Mouse (Mus musculus) MEL (cell line): Measurements from ENCODE around the gene Cyp2c68. TPM values are rescaled to one million over a fixed set of nuclear protein-coding genes. Genes with fewer than 3 reads are reported as not detected.
"Not testable (repeated sequence)": the region's sequence is repeated elsewhere in the genome, so short reads cannot be mapped to it uniquely, and the experiment has no call there.

ENCODE experiments used
- DNase-seq: peaks from one replicate; pipeline ENCODE4 v3.0.0; 2011; ENCODE audit warnings: low read depth, low spot score
- H3K27ac ChIP-seq: 2 replicates; pipeline ENCODE4 v1.5.1; 2012; ENCODE audit warnings: low read depth, mild to moderate bottlenecking, control low read depth, low read length, moderate library complexity; ENCODE audit not compliant: control insufficient read depth
- H3K27me3 ChIP-seq, 2 experiments: fragments of 150-350 bp in 1 of 2; sonication (generic) in 1 of 2; 2 replicates each; pipeline ENCODE4 v1.6.1; 2012; ENCODE audit warnings: low read length in 2 of 2, mild to moderate bottlenecking in 2 of 2, improper control_type of control experiment in 1 of 2, moderate library complexity in 1 of 2; ENCODE audit not compliant: insufficient read depth in 2 of 2, control insufficient read depth in 1 of 2
- H3K36me3 ChIP-seq, 2 experiments: 2 replicates each; pipeline ENCODE4 v1.6.1; 2012 to 2014; ENCODE audit warnings: low read length in 2 of 2, improper control_type of control experiment in 1 of 2, inconsistent platforms in 1 of 2, mild to moderate bottlenecking in 1 of 2; ENCODE audit not compliant: insufficient read depth in 2 of 2, control insufficient read depth in 1 of 2
- H3K4me1 ChIP-seq, 2 experiments: fragments of 150-350 bp in 1 of 2; sonication (generic) in 1 of 2; 2 replicates each; pipeline ENCODE4 v1.6.1; 2012; ENCODE audit warnings: low read length in 2 of 2, improper control_type of control experiment in 1 of 2, mild to moderate bottlenecking in 1 of 2; ENCODE audit not compliant: insufficient read depth in 2 of 2, control insufficient read depth in 1 of 2
- H3K4me3 ChIP-seq, 2 experiments: fragments of 150-350 bp in 1 of 2; sonication (generic) in 1 of 2; 2 replicates each; pipeline ENCODE4 v1.5.1; 2012; ENCODE audit warnings: low read depth in 2 of 2, low read length in 2 of 2, mild to moderate bottlenecking in 2 of 2, moderate library complexity in 2 of 2, control low read depth in 1 of 2, improper control_type of control experiment in 1 of 2; ENCODE audit not compliant: control insufficient read depth in 1 of 2, insufficient read depth in 1 of 2
- H3K79me2 ChIP-seq: 2 replicates; pipeline ENCODE4 v1.6.1; 2012; ENCODE audit warnings: mild to moderate bottlenecking, low read length, moderate library complexity; ENCODE audit not compliant: control insufficient read depth, poor library complexity, insufficient read depth
- H3K9ac ChIP-seq: 2 replicates; pipeline ENCODE4 v1.6.1; 2012; ENCODE audit warnings: low read depth, mild to moderate bottlenecking, control low read depth, low read length, moderate library complexity; ENCODE audit not compliant: control insufficient read depth, poor library complexity, severe bottlenecking
- H3K9me3 ChIP-seq: fragments of 150-350 bp; sonication (generic); replicated peaks from 2 replicates; pipeline ENCODE4 v1.6.1; 2012; ENCODE audit warnings: mild to moderate bottlenecking, low read length, improper control_type of control experiment, moderate library complexity; ENCODE audit not compliant: insufficient read depth
- BHLHE40 ChIP-seq: IDR thresholded peaks from 2 replicates; pipeline ENCODE4 v1.6.1; 2012; ENCODE audit warnings: low read depth, mild to moderate bottlenecking, inconsistent platforms, low read length, improper control_type of control experiment, borderline replicate concordance
- CHD2 ChIP-seq: IDR thresholded peaks from 2 replicates; pipeline ENCODE4 v1.6.1; 2011; ENCODE audit warnings: low read length, improper control_type of control experiment
- ELF1 ChIP-seq: IDR thresholded peaks from 2 replicates; pipeline ENCODE4 v1.6.1; 2014; ENCODE audit warnings: low read depth, mild to moderate bottlenecking, inconsistent platforms, low read length, improper control_type of control experiment, moderate library complexity
- ETS1 ChIP-seq: IDR thresholded peaks from 2 replicates; pipeline ENCODE4 v1.6.1; 2012; ENCODE audit warnings: low read depth, mild to moderate bottlenecking, inconsistent platforms, low read length, improper control_type of control experiment, moderate library complexity
- GABPA ChIP-seq: IDR thresholded peaks from 2 replicates; pipeline ENCODE4 v1.6.1; 2012; ENCODE audit warnings: low read depth, mild to moderate bottlenecking, inconsistent platforms, low read length, improper control_type of control experiment, moderate library complexity
- KAT2A ChIP-seq: conservative IDR thresholded peaks from 2 replicates; pipeline ENCODE4 v1.6.1; 2012; ENCODE audit warnings: low read depth, low read length, improper control_type of control experiment, inconsistent platforms
- MAZ ChIP-seq: IDR thresholded peaks from 2 replicates; pipeline ENCODE4 v1.6.1; 2012; ENCODE audit warnings: low read depth, mild to moderate bottlenecking, inconsistent platforms, low read length, improper control_type of control experiment
- MYC ChIP-seq: IDR thresholded peaks from 2 replicates; pipeline ENCODE4 v1.6.1; 2011; ENCODE audit warnings: low read depth, mild to moderate bottlenecking, low read length, improper control_type of control experiment, moderate library complexity
- NRF1 ChIP-seq: IDR thresholded peaks from 2 replicates; pipeline ENCODE4 v1.6.1; 2014; ENCODE audit warnings: low read depth, mild to moderate bottlenecking, inconsistent platforms, low read length, improper control_type of control experiment, moderate library complexity; ENCODE audit not compliant: poor library complexity, insufficient read depth, severe bottlenecking
- POLR2AphosphoS2 ChIP-seq: IDR thresholded peaks from 2 replicates; pipeline ENCODE4 v1.6.1; 2011; ENCODE audit warnings: low read length, improper control_type of control experiment
- POLR2AphosphoS5 ChIP-seq: IDR thresholded peaks from 2 replicates; pipeline ENCODE4 v1.6.1; 2012; ENCODE audit warnings: low read depth, borderline replicate concordance, mild to moderate bottlenecking, inconsistent platforms, low read length, moderate library complexity, mixed read lengths
- RCOR1 ChIP-seq: IDR thresholded peaks from 2 replicates; pipeline ENCODE4 v1.6.1; 2012; ENCODE audit warnings: low read depth, mild to moderate bottlenecking, inconsistent platforms, low read length, improper control_type of control experiment
- SIN3A ChIP-seq: IDR thresholded peaks from 2 replicates; pipeline ENCODE4 v1.6.1; 2012; ENCODE audit warnings: low read length, improper control_type of control experiment, inconsistent platforms
- SMC3 ChIP-seq: IDR thresholded peaks from 2 replicates; pipeline ENCODE4 v1.6.1; 2011; ENCODE audit warnings: low read depth, low read length, improper control_type of control experiment
- TAL1 ChIP-seq: IDR thresholded peaks from 2 replicates; pipeline ENCODE4 v1.6.1; 2012; ENCODE audit warnings: mild to moderate bottlenecking, inconsistent platforms, low read length, moderate library complexity, mixed read lengths
- UBTF ChIP-seq: IDR thresholded peaks from 2 replicates; pipeline ENCODE4 v1.6.1; 2012; ENCODE audit warnings: low read depth, mild to moderate bottlenecking, inconsistent platforms, low read length, improper control_type of control experiment, moderate library complexity, borderline replicate concordance; ENCODE audit not compliant: insufficient read depth
- ZC3H11A ChIP-seq: IDR thresholded peaks from 2 replicates; pipeline ENCODE4 v1.6.1; 2012; ENCODE audit warnings: low read depth, mild to moderate bottlenecking, inconsistent platforms, low read length, improper control_type of control experiment
- ZKSCAN1 ChIP-seq: IDR thresholded peaks from 2 replicates; pipeline ENCODE4 v1.6.1; 2012; ENCODE audit warnings: low read depth, mild to moderate bottlenecking, inconsistent platforms, low read length, improper control_type of control experiment, moderate library complexity
- ZMIZ1 ChIP-seq: IDR thresholded peaks from 2 replicates; pipeline ENCODE4 v1.6.1; 2012; ENCODE audit warnings: low read depth, mild to moderate bottlenecking, inconsistent platforms, low read length, improper control_type of control experiment, moderate library complexity
- ZNF384 ChIP-seq: IDR thresholded peaks from 2 replicates; pipeline ENCODE4 v1.6.1; 2012; ENCODE audit warnings: low read depth, mild to moderate bottlenecking, inconsistent platforms, low read length, improper control_type of control experiment
- polyA plus RNA-seq, 2 experiments: library from polyadenylated mRNA; stranded (reverse) in 1 of 2; unstranded in 1 of 2; fragments of >175 nt in 1 of 2; fragments of >200 nt in 1 of 2; gene quantifications; 2 replicates each; pipeline versions ENCODE4 v1.2.1 to v1.2.4; 2012; ENCODE audit warnings: low replicate concordance in 2 of 2, low read depth in 1 of 2; ENCODE audit not compliant: insufficient read length in 2 of 2, insufficient read depth in 1 of 2, missing spikeins in 1 of 2
- total RNA-seq: library from RNA; depleted of rRNA; stranded (reverse); fragments of 300-350 nt; gene quantifications from 2 replicates; pipeline ENCODE4 v1.2.3, GENCODE M21; 2012; rRNA removed

The Cyp2c68 gene
- total and polyA plus RNA-seq, 3 experiments, result not detected

- Histone ChIP-seq H3K9ac (no peak overlapping the region), H3K4me3 (no peak overlapping the region), H3K27me3 (no peaks in the 10 kb centered on the region), H3K9me3 (no peaks in the 10 kb centered on the region), H3K27ac (no peak overlapping the region), H3K4me1 (no peaks in the 10 kb centered on the region), H3K36me3 (no peaks in the 10 kb centered on the region)
- DNase-seq, result no peak
- TF ChIP-seq BHLHE40 (no peak), KAT2A (no peak), POLR2AphosphoS5 (no peak), RCOR1 (no peak), SMC3 (no peak), MYC (no peak), NRF1 (no peak), ELF1 (no peak), GABPA (no peak), POLR2AphosphoS2 (no peak), MAZ (no peak), ETS1 (no peak), CHD2 (no peak), TAL1 (no peak), UBTF (no peak), ZKSCAN1 (no peak), ZNF384 (no peak), SIN3A (no peak), ZC3H11A (no peak), ZMIZ1 (no peak)
- TF ChIP-seq, all 39 proteins: peak for 0
- H3K79me2 ChIP-seq, result no peaks in the 10 kb centered on the region
Measured at GRCm38 (mm10) chr19:39647519-39647918, 93.3 kb downstream of the Cyp2c68 start.

- H3K79me2 ChIP-seq, H3K4me3 ChIP-seq, DNase-seq, H3K27me3 ChIP-seq, H3K9ac ChIP-seq, H3K36me3 ChIP-seq, H3K9me3 ChIP-seq, H3K4me1 ChIP-seq, H3K27ac ChIP-seq: not testable (repeated sequence)
Measured at GRCm38 (mm10) chr19:39644551-39644950, 96.3 kb downstream of the Cyp2c68 start.

Other genes with a start within 250 kb of the Cyp2c68 start
- not detected in 2 replicates for gene Cyp2c39, start 230.2 kb downstream of the Cyp2c68 start, total RNA-seq
- not detected for gene Cyp2c39, start 230.2 kb downstream of the Cyp2c68 start, polyA plus RNA-seq
- not detected in 2 replicates for gene Cyp2c67, start 92.0 kb downstream of the Cyp2c68 start, total RNA-seq
- not detected for gene Cyp2c67, start 92.0 kb downstream of the Cyp2c68 start, polyA plus RNA-seq
- not detected in 2 replicates for gene Cyp2c40, start 71.8 kb upstream of the Cyp2c68 start, total RNA-seq
- not detected for gene Cyp2c40, start 71.8 kb upstream of the Cyp2c68 start, polyA plus RNA-seq
- gene Cyp2c69, start 145.7 kb upstream of the Cyp2c68 start, total RNA-seq, result not detected in 2 replicates
- not detected for gene Cyp2c69, start 145.7 kb upstream of the Cyp2c68 start, polyA plus RNA-seq